Mouse (Mus musculus) G1E (cell line): ENCODE measurements around the gene Pkn3. TPM values are rescaled to one million over a fixed set of nuclear protein-coding genes. Genes with fewer than 3 reads are reported as not detected.
A peak's percentile ranks its signal among the peaks of the same experiment; 100 is the strongest.

Experiments
- ATAC-seq: 2 replicates; pipeline ENCODE4 v1.8.0; 2016; ENCODE audit warnings: mild to moderate bottlenecking; ENCODE audit not compliant: insufficient number of reproducible peaks, poor library complexity, low FRiP score, severe bottlenecking; ENCODE audit errors: extremely low read depth
- DNase-seq: peaks from one replicate; pipeline ENCODE4 v3.0.0; 2012; ENCODE audit warnings: low spot score
- H3K27me3 ChIP-seq: 2 replicates; pipeline ENCODE4 v1.6.1; 2012; ENCODE audit warnings: mild to moderate bottlenecking, low read length, inconsistent platforms; ENCODE audit not compliant: insufficient read depth
- H3K36me3 ChIP-seq: replicated peaks from 2 replicates; pipeline ENCODE3; 2012; ENCODE audit warnings: mild to moderate bottlenecking, inconsistent platforms
- H3K4me1 ChIP-seq: 2 replicates; pipeline ENCODE4 v1.6.1; 2012; ENCODE audit warnings: low read depth, low read length, inconsistent platforms, mixed read lengths; ENCODE audit not compliant: insufficient read depth
- H3K4me3 ChIP-seq: 2 replicates; pipeline ENCODE4 v1.5.1; 2012; ENCODE audit warnings: low read depth, mild to moderate bottlenecking, inconsistent platforms, low read length, moderate library complexity, mixed read lengths
- H3K9me3 ChIP-seq: replicated peaks from 2 replicates; pipeline ENCODE4 v1.6.1; 2012; ENCODE audit warnings: inconsistent platforms
- CTCF ChIP-seq: IDR thresholded peaks from 2 replicates; pipeline ENCODE4 v1.5.1; 2012; ENCODE audit warnings: low read depth, low read length, inconsistent platforms, mixed read lengths
- GATA1 ChIP-seq: IDR thresholded peaks from 2 replicates; pipeline ENCODE4 v1.6.1; 2012; ENCODE audit warnings: borderline replicate concordance, low read length, inconsistent platforms, mixed read lengths
- GATA2 ChIP-seq: IDR thresholded peaks from 2 replicates; pipeline ENCODE4 v1.6.1; 2012; ENCODE audit warnings: low read depth, low read length, inconsistent platforms, borderline replicate concordance
- POLR2AphosphoS5 ChIP-seq: IDR thresholded peaks from 2 replicates; pipeline ENCODE4 v1.6.1; 2012; ENCODE audit warnings: low read depth, low read length, inconsistent platforms; ENCODE audit not compliant: insufficient replicate concordance
- TAL1 ChIP-seq: conservative IDR thresholded peaks from 2 replicates; pipeline ENCODE4 v1.6.1; 2012; ENCODE audit warnings: low read depth, low read length, inconsistent platforms, mixed read lengths
- polyA plus RNA-seq: library from polyadenylated mRNA; stranded (reverse); fragments of >175 nt; gene quantifications from 2 replicates; pipeline ENCODE4 v1.2.3, GENCODE M21; 2012
- total RNA-seq, 2 experiments: library from RNA; stranded (forward) in 1 of 2; stranded (reverse) in 1 of 2; fragments of 200-1000 nt in 1 of 2; fragments of >200 nt in 1 of 2; fragmentation: Nextera tagmentation in 1 of 2; gene quantifications; 2 replicates each; pipeline ENCODE4 v1.2.3; 2014 to 2017

Pkn3 gene
- total and polyA plus RNA-seq, 3 experiments, result 2.4 to 14.5 (median 4.5) TPM

- Histone ChIP-seq H3K36me3 (no peaks in the 10 kb centered on the region), H3K27me3 (peaks cover 3% of the 10 kb centered on the region; the same call in 1 of the 2 replicates), H3K4me1 (peaks cover 29% of the 10 kb centered on the region), H3K9me3 (no peaks in the 10 kb centered on the region), H3K4me3 (no peak overlapping the region)
- DNase-seq (no peak), ATAC-seq (no peak)
- TF ChIP-seq POLR2AphosphoS5 (no peak), GATA1 (no peak), CTCF (no peak), TAL1 (no peak), GATA2 (no peak)
Measured at GRCm38 (mm10) chr2:30056736-30057135, 20.7 kb upstream of the Pkn3 start.

GRCm38 (mm10) chr2:30057223-30057904 lies 20.1 kb upstream of the Pkn3 start, which contains the start of gene Set:
Set (plus strand) TSS chr2:30057378.
- Histone ChIP-seq H3K4me1 (peaks cover 32% of the 10 kb centered on the region), H3K9me3 (no peaks in the 10 kb centered on the region), H3K36me3 (no peaks in the 10 kb centered on the region), H3K4me3 (no peak within 1 kb of the TSS), H3K27me3 (peaks cover 3% of the 10 kb centered on the region; the same call in 1 of the 2 replicates)
- peak; percentile 53 for DNase-seq
- TF ChIP-seq GATA1 (no peak), POLR2AphosphoS5 (no peak)
- ATAC-seq, result peak; percentile 49

- Histone ChIP-seq H3K4me3 (no peak overlapping the region), H3K4me1 (peaks cover 42% of the 10 kb centered on the region), H3K36me3 (peaks cover 6% of the 10 kb centered on the region), H3K27me3 (peaks cover 3% of the 10 kb centered on the region; the same call in 1 of the 2 replicates), H3K9me3 (no peaks in the 10 kb centered on the region)
- DNase-seq (no peak), ATAC-seq (no peak)
- TF ChIP-seq CTCF (no peak), GATA1 (no peak), GATA2 (no peak), POLR2AphosphoS5 (no peak), TAL1 (no peak)
Measured at GRCm38 (mm10) chr2:30058418-30058817, 19.1 kb upstream of the Pkn3 start.

GRCm38 (mm10) chr2:30061215-30062166 lies 16.0 kb upstream of the Pkn3 start:
- ATAC-seq (0 out of 2 replicates have a peak, but pooled peaks have one; percentile 22), DNase-seq (peak; percentile 93)
- H3K36me3 ChIP-seq, result peaks cover 11% of the 10 kb centered on the region
- H3K9me3 ChIP-seq, result no peaks in the 10 kb centered on the region
- H3K27me3 ChIP-seq, result no peaks in the 10 kb centered on the region
- H3K4me1 ChIP-seq, result peaks cover 57% of the 10 kb centered on the region
- TF ChIP-seq POLR2AphosphoS5, result no peak
- TF ChIP-seq CTCF, result no peak
- no peak for TF ChIP-seq TAL1
- no peak for TF ChIP-seq GATA2
- TF ChIP-seq GATA1, result no peak
- peak overlapping the region; percentile 80 for H3K4me3 ChIP-seq

GRCm38 (mm10) chr2:30062249-30063093 lies 15.0 kb upstream of the Pkn3 start:
- ATAC-seq, result peak; percentile 10; the same call in 1 of the 2 replicates
- peak overlapping the region; percentile 80 for H3K4me3 ChIP-seq
- H3K36me3 ChIP-seq, result peaks cover 11% of the 10 kb centered on the region
- DNase-seq, result peak; percentile 73
- no peak for TF ChIP-seq TAL1
- TF ChIP-seq GATA2, result no peak
- no peak for TF ChIP-seq GATA1
- no peak; the same call in 1 of the 2 replicates for TF ChIP-seq POLR2AphosphoS5
- TF ChIP-seq CTCF, result no peak
- H3K9me3 ChIP-seq, result no peaks in the 10 kb centered on the region
- H3K27me3 ChIP-seq, result no peaks in the 10 kb centered on the region
- H3K4me1 ChIP-seq, result peaks cover 48% of the 10 kb centered on the region
